Mouse (Mus musculus) splenic B cell, adult 2 months (primary cell): ENCODE data around the gene Dram1.

ENCODE experiments used
- DNase-seq: peaks from one replicate; pipeline ENCODE4 v3.0.0-alpha.2; 2011; ENCODE audit warnings: low read depth, low spot score
- H3K27me3 ChIP-seq: 2 replicates; pipeline ENCODE4 v1.6.1; 2012; ENCODE audit warnings: mild to moderate bottlenecking, low read length, moderate library complexity, mixed read lengths; ENCODE audit not compliant: control insufficient read depth, poor library complexity, insufficient read depth, severe bottlenecking
- H3K36me3 ChIP-seq: 2 replicates; pipeline ENCODE4 v1.6.1; 2012; ENCODE audit warnings: mild to moderate bottlenecking, low read length, moderate library complexity, mixed read lengths; ENCODE audit not compliant: control insufficient read depth, poor library complexity, insufficient read depth, severe bottlenecking

Dram1 gene

GRCm38 (mm10) chr10:88346454-88347245 is 32.2 kb downstream of the Dram1 start:
- H3K27me3 ChIP-seq, result no peaks in the 10 kb centered on the region
- no peak for DNase-seq
- no peaks in the 10 kb centered on the region for H3K36me3 ChIP-seq

- H3K36me3 ChIP-seq, result no peaks in the 10 kb centered on the region
- H3K27me3 ChIP-seq, result no peaks in the 10 kb centered on the region
- no peak for DNase-seq
These were observed 32.9 kb downstream of the Dram1 start for GRCm38 (mm10) chr10:88345899-88346401.

DNA sequence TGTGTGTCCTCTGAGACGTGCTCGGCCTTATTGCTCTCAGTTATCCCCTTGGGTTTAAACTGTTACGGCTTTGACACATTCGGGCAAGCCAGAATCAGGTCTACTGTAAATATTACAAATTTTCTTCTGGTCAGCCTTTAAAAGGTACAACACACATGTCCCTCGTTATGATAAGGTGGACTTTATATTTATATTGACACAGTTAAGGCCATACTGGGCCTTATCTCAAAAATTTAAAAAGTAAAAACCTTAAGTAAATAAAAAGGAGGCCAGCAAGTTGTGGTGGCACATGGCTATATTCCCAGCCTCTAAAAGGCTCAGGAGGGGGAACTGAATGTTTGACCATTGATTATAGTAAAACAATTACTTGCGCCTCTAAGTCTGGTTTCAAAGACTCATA is 37.5 kb downstream of the Dram1 start:
- no peaks in the 10 kb centered on the region for H3K36me3 ChIP-seq
- DNase-seq, result no peak
- no peaks in the 10 kb centered on the region for H3K27me3 ChIP-seq

GRCm38 (mm10) chr10:88340660-88341059 is 38.2 kb downstream of the Dram1 start:
- no peaks in the 10 kb centered on the region for H3K27me3 ChIP-seq
- no peak for DNase-seq

DNA sequence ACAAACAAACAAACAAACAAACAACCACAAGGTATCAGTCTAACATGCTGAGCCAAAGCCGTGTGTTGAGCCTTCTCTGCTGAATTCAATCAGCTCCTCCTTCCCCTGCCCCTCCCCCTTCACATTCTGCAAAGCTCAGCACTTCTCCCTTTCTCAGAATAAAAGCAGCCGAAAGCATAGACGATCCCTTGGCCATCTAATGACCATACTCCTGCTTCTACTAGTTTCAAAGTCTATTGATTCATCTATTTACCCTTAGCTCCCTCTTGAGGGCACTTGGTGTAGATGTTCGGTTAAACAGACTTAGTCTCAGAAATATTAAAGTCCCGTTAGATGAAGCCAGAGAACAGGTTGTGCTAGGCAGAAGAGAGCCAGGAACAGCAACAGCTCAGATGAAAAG is 48.2 kb downstream of the Dram1 start:
- no peaks in the 10 kb centered on the region for H3K36me3 ChIP-seq
- no peaks in the 10 kb centered on the region for H3K27me3 ChIP-seq
- DNase-seq, result peak; percentile 5

More at GRCm38 (mm10) chr10:88340660-88341059, 38.2 kb downstream of the Dram1 start:
- no peaks in the 10 kb centered on the region for H3K36me3 ChIP-seq

DNA sequence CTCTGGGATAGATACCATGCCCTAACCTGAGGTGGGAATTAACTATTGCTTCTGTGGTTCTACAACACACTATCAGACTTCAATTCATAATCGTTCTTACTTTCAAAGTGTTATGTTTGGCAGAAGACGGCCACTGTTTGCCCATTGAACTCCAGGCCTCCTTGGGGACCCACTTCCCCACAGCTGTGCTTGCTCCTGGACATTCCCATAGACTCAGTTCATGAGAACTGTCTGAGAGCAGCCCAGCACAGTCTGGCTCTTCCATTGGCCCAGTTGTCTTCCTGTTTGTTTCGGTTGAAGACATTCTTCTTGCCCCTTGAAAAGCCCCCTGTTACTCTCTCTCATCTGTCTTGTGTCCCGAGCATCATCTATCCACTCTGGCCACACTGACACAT is 50.8 kb downstream of the Dram1 start:
- H3K36me3 ChIP-seq, result no peaks in the 10 kb centered on the region
- H3K27me3 ChIP-seq, result no peaks in the 10 kb centered on the region
- DNase-seq, result no peak

GRCm38 (mm10) chr10:88327160-88328055 is 51.5 kb downstream of the Dram1 start:
- DNase-seq, result peak; percentile 77
- H3K36me3 ChIP-seq, result no peaks in the 10 kb centered on the region
- H3K27me3 ChIP-seq, result no peaks in the 10 kb centered on the region

DNA sequence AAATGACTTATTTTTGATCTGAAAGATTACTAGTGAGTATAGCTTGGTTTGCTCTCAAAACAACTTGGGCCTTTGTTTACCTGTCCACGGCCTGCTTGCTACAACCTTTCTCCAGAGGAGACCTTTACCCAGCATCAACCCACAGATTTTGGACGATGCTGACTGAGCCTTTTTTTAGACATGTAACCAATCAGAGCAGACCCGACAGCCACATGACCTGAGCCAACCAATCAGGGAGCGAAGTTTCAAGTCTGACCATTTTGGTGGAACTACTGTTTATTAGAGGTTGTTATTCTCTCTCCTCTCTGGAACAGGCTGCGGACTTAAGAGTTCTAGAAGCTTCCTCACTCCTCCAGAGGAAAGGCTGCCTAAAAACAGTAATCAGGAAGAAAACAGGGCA is 57.1 kb downstream of the Dram1 start:
- DNase-seq, result no peak
- no peaks in the 10 kb centered on the region; the same call in 1 of the 2 replicates for H3K27me3 ChIP-seq

GRCm38 (mm10) chr10:88320714-88321416 is 58.0 kb downstream of the Dram1 start:
- Histone ChIP-seq H3K36me3 (no peaks in the 10 kb centered on the region), H3K27me3 (no peaks in the 10 kb centered on the region; the same call in 1 of the 2 replicates)
- no peak for DNase-seq

More for the DNA sequence above, 57.1 kb downstream of the Dram1 start:
- H3K36me3 ChIP-seq, result no peaks in the 10 kb centered on the region

- H3K36me3 ChIP-seq, result no peaks in the 10 kb centered on the region
- no peak for DNase-seq
These were observed 60.7 kb downstream of the Dram1 start for GRCm38 (mm10) chr10:88318179-88318578.

GRCm38 (mm10) chr10:88317151-88317550 is 61.7 kb downstream of the Dram1 start:
- DNase-seq, result no peak
- H3K36me3 ChIP-seq, result no peaks in the 10 kb centered on the region

More at GRCm38 (mm10) chr10:88318179-88318578, 60.7 kb downstream of the Dram1 start:
- no peaks in the 10 kb centered on the region; the same call in 1 of the 2 replicates for H3K27me3 ChIP-seq

GRCm38 (mm10) chr10:88314841-88315240 is 64.0 kb downstream of the Dram1 start:
- H3K27me3 ChIP-seq, result no peaks in the 10 kb centered on the region
- H3K36me3 ChIP-seq, result no peaks in the 10 kb centered on the region
- no peak for DNase-seq

More at GRCm38 (mm10) chr10:88317151-88317550, 61.7 kb downstream of the Dram1 start:
- no peaks in the 10 kb centered on the region; the same call in 1 of the 2 replicates for H3K27me3 ChIP-seq

DNA sequence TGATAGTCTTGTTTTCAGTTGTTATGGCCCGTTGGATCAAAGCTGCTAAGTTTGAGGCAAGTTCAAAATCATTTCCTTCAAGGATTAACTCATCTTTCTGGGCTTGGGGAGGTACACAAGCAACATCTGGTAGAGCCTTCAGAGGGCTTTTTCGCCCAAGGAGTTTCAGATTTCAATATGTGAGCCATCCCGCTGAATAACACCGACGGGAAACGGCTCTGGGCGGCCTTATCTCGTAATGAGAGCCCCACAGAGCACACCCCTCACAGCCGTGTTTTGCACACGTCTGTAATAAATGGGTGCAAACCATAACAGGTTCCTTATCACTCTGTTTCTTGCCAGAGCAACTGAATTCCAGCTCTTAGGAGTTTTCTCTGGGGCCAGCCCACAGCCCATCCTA is 69.0 kb downstream of the Dram1 start:
- no peak for DNase-seq
- no peaks in the 10 kb centered on the region for H3K36me3 ChIP-seq
- H3K27me3 ChIP-seq, result no peaks in the 10 kb centered on the region

DNA sequence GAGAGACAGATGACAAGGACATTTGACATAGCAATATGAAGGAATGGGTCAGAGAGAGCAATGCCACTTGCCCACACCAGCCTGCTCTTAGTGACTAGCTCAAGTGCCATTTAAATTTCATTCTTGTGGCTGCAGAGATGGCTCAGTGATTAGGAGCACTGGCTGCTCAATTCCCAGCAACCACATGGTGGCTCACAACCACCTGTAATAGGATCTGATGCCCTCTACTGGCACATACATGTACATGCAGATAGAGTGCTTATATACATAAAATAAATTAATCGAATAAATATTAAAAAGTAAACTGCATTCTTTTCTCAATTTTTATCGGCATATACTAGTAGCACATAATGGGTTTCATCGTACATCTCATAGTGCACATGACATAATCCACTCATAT is 72.6 kb downstream of the Dram1 start:
- DNase-seq, result no peak
- Histone ChIP-seq H3K36me3 (no peaks in the 10 kb centered on the region), H3K27me3 (no peaks in the 10 kb centered on the region)
